Mouse (Mus musculus) embryonic facial prominence, embryonic 13.5 days (tissue): ENCODE results near the gene Prpf18. TPM values are rescaled to one million over a fixed set of nuclear protein-coding genes. Genes with fewer than 3 reads are reported as not detected.
A peak's percentile ranks its signal among the peaks of the same experiment; 100 is the strongest.

Experiments used
- ATAC-seq: fragments of 200-750 bp; cut with Nextera tagmentation; 2 replicates; pipeline ENCODE4 v1.8.0; 2017; ENCODE audit warnings: low read depth; ENCODE audit not compliant: insufficient number of reproducible peaks, insufficient read depth, low FRiP score, low TSS enrichment
- H3K27ac ChIP-seq: fragments of 300-500 bp; sonication (generic); 2 replicates; pipeline ENCODE4 v1.5.1; 2015; ENCODE audit warnings: moderate library complexity, mild to moderate bottlenecking, inconsistent platforms
- H3K27me3 ChIP-seq: fragments of 300-500 bp; sonication (generic); 2 replicates; pipeline ENCODE4 v1.6.1; 2015; ENCODE audit warnings: mild to moderate bottlenecking, inconsistent platforms
- H3K36me3 ChIP-seq: fragments of 300-500 bp; sonication (generic); 2 replicates; pipeline ENCODE4 v1.6.1; 2015; ENCODE audit warnings: mild to moderate bottlenecking, inconsistent platforms
- H3K4me1 ChIP-seq: fragments of 300-500 bp; sonication (generic); 2 replicates; pipeline ENCODE4 v1.6.1; 2015; ENCODE audit warnings: inconsistent platforms
- H3K4me2 ChIP-seq: fragments of 300-500 bp; sonication (generic); 2 replicates; pipeline ENCODE4 v1.6.1; 2015; ENCODE audit warnings: moderate library complexity, mild to moderate bottlenecking, inconsistent platforms
- H3K4me3 ChIP-seq: fragments of 300-500 bp; sonication (generic); 2 replicates; pipeline ENCODE4 v1.5.1; 2015; ENCODE audit warnings: mild to moderate bottlenecking, inconsistent platforms
- H3K9ac ChIP-seq: fragments of 300-500 bp; sonication (generic); 2 replicates; pipeline ENCODE4 v1.6.1; 2015; ENCODE audit warnings: mild to moderate bottlenecking, inconsistent platforms
- H3K9me3 ChIP-seq: fragments of 300-500 bp; sonication (generic); 2 replicates; pipeline ENCODE4 v1.6.1; 2016; ENCODE audit warnings: inconsistent platforms
- WGBS: fragments of 180-500 bp; shearing (Covaris S2); methylation state at CpG from one replicate; pipeline ENCODE4 v1.1.7; 2015; ENCODE audit warnings: mixed read lengths; 5-methylcytosine and 5-hydroxymethylcytosine counted together
- polyA plus RNA-seq: library from polyadenylated mRNA; unstranded; fragments of >200 nt; fragmentation: Nextera tagmentation; extraction: Ambion mirVana; gene quantifications from 2 replicates; pipeline ENCODE4 v1.2.1, GENCODE M21; 2015

Prpf18 gene
- polyA plus RNA-seq, 1 experiment from 2014 or later, result 38.4 TPM

- Histone ChIP-seq H3K4me1 (0 out of 2 replicates have a peak, but pooled peaks cover 7% of the 10 kb centered on the region), H3K27ac (no peak overlapping the region), H3K9ac (no peak overlapping the region), H3K9me3 (no peaks in the 10 kb centered on the region), H3K27me3 (no peaks in the 10 kb centered on the region), H3K36me3 (peaks cover 72% of the 10 kb centered on the region), H3K4me3 (no peak overlapping the region), H3K4me2 (no peak overlapping the region)
- 92% methylated on average over 10 of the region's 10 CpGs for WGBS
- no peak for ATAC-seq
Observed at GRCm38 (mm10) chr2:4611704-4612103, 40.2 kb downstream of the Prpf18 start.

GRCm38 (mm10) chr2:4611295-4611694 is 40.6 kb downstream of the Prpf18 start:
- peaks cover 76% of the 10 kb centered on the region for H3K36me3 ChIP-seq

GRCm38 (mm10) chr2:4609433-4609832 is 42.5 kb downstream of the Prpf18 start:
- H3K4me3 ChIP-seq, result no peak overlapping the region
- peaks cover 92% of the 10 kb centered on the region for H3K36me3 ChIP-seq
- H3K27ac ChIP-seq, result no peak overlapping the region
- no peaks in the 10 kb centered on the region for H3K9me3 ChIP-seq
- 0 out of 2 replicates have a peak, but pooled peaks cover 7% of the 10 kb centered on the region for H3K4me1 ChIP-seq
- no peak overlapping the region for H3K4me2 ChIP-seq
- ATAC-seq, result no peak
- 90% methylated on average over 10 of the region's 10 CpGs for WGBS
- no peak overlapping the region for H3K9ac ChIP-seq
- H3K27me3 ChIP-seq, result no peaks in the 10 kb centered on the region

More at GRCm38 (mm10) chr2:4611295-4611694, 40.6 kb downstream of the Prpf18 start:
- Histone ChIP-seq H3K4me2 (no peak overlapping the region), H3K27me3 (no peaks in the 10 kb centered on the region), H3K4me1 (0 out of 2 replicates have a peak, but pooled peaks cover 7% of the 10 kb centered on the region), H3K9me3 (no peaks in the 10 kb centered on the region), H3K9ac (no peak overlapping the region), H3K4me3 (no peak overlapping the region), H3K27ac (no peak overlapping the region)
- 65% methylated on average over 6 of the region's 6 CpGs for WGBS
- no peak for ATAC-seq

GRCm38 (mm10) chr2:4608253-4608652 is 43.7 kb downstream of the Prpf18 start:
- Histone ChIP-seq H3K4me2 (no peak overlapping the region), H3K27ac (peak overlapping the region; percentile 29; the same call in 1 of the 2 replicates), H3K4me3 (no peak overlapping the region), H3K9ac (no peak overlapping the region), H3K9me3 (no peaks in the 10 kb centered on the region), H3K27me3 (no peaks in the 10 kb centered on the region), H3K36me3 (peaks cover 96% of the 10 kb centered on the region), H3K4me1 (0 out of 2 replicates have a peak, but pooled peaks cover 7% of the 10 kb centered on the region)
- 79% methylated on average over 3 of the region's 3 CpGs for WGBS
- no peak for ATAC-seq

GRCm38 (mm10) chr2:4606559-4606958 is 45.4 kb downstream of the Prpf18 start:
- no peak for ATAC-seq
- H3K27me3 ChIP-seq, result no peaks in the 10 kb centered on the region
- H3K27ac ChIP-seq, result no peak overlapping the region
- no peak overlapping the region for H3K4me3 ChIP-seq
- no peak overlapping the region for H3K4me2 ChIP-seq
- WGBS, result 86% methylated on average over 3 of the region's 3 CpGs
- H3K9me3 ChIP-seq, result no peaks in the 10 kb centered on the region
- H3K9ac ChIP-seq, result no peak overlapping the region
- peaks cover 96% of the 10 kb centered on the region for H3K36me3 ChIP-seq
- H3K4me1 ChIP-seq, result peaks cover 10% of the 10 kb centered on the region; the same call in 1 of the 2 replicates

GRCm38 (mm10) chr2:4603361-4603945 is 48.5 kb downstream of the Prpf18 start:
- Histone ChIP-seq H3K27ac (no peak overlapping the region), H3K4me1 (peaks cover 28% of the 10 kb centered on the region), H3K36me3 (peaks cover 90% of the 10 kb centered on the region), H3K9me3 (no peaks in the 10 kb centered on the region), H3K4me3 (no peak overlapping the region), H3K4me2 (no peak overlapping the region), H3K9ac (no peak overlapping the region), H3K27me3 (no peaks in the 10 kb centered on the region)
- WGBS, result 93% methylated on average over 33 of the region's 33 CpGs
- ATAC-seq, result 0 out of 2 replicates have a peak, but pooled peaks have one; percentile 17

GRCm38 (mm10) chr2:4601034-4601890 is 50.7 kb downstream of the Prpf18 start:
- ATAC-seq, result no peak
- no peak overlapping the region for H3K27ac ChIP-seq

GRCm38 (mm10) chr2:4596992-4597391 is 54.9 kb downstream of the Prpf18 start:
- peaks cover 90% of the 10 kb centered on the region for H3K36me3 ChIP-seq
- no peak overlapping the region for H3K9ac ChIP-seq
- H3K4me2 ChIP-seq, result no peak overlapping the region
- H3K9me3 ChIP-seq, result no peaks in the 10 kb centered on the region
- H3K27ac ChIP-seq, result no peak overlapping the region
- H3K27me3 ChIP-seq, result no peaks in the 10 kb centered on the region
- 93% methylated on average over 7 of the region's 7 CpGs for WGBS
- H3K4me3 ChIP-seq, result no peak overlapping the region
- peaks cover 30% of the 10 kb centered on the region for H3K4me1 ChIP-seq
- no peak for ATAC-seq

More at GRCm38 (mm10) chr2:4601034-4601890, 50.7 kb downstream of the Prpf18 start:
- Histone ChIP-seq H3K4me1 (peaks cover 21% of the 10 kb centered on the region), H3K4me2 (no peak overlapping the region), H3K27me3 (no peaks in the 10 kb centered on the region), H3K4me3 (no peak overlapping the region), H3K9ac (no peak overlapping the region), H3K9me3 (no peaks in the 10 kb centered on the region), H3K36me3 (peaks cover 90% of the 10 kb centered on the region)
- 36% methylated on average over 15 of the region's 15 CpGs for WGBS

GRCm38 (mm10) chr2:4593878-4594387 is 58.0 kb downstream of the Prpf18 start:
- ATAC-seq, result no peak

GRCm38 (mm10) chr2:4593433-4593832 is 58.5 kb downstream of the Prpf18 start:
- H3K36me3 ChIP-seq, result peaks cover 97% of the 10 kb centered on the region
- peak overlapping the region; percentile 36; the same call in 1 of the 2 replicates for H3K27ac ChIP-seq
- 0 out of 2 replicates have a peak, but pooled peaks have one; percentile 56 for ATAC-seq
- H3K4me1 ChIP-seq, result peaks cover 19% of the 10 kb centered on the region
- 38% methylated on average over 9 of the region's 9 CpGs for WGBS
- H3K9me3 ChIP-seq, result no peaks in the 10 kb centered on the region
- H3K4me3 ChIP-seq, result no peak overlapping the region
- H3K4me2 ChIP-seq, result no peak overlapping the region
- no peaks in the 10 kb centered on the region for H3K27me3 ChIP-seq
- no peak overlapping the region for H3K9ac ChIP-seq

More at GRCm38 (mm10) chr2:4593878-4594387, 58.0 kb downstream of the Prpf18 start:
- Histone ChIP-seq H3K27me3 (no peaks in the 10 kb centered on the region), H3K4me1 (peaks cover 14% of the 10 kb centered on the region), H3K9ac (no peak overlapping the region), H3K36me3 (peaks cover 97% of the 10 kb centered on the region), H3K9me3 (no peaks in the 10 kb centered on the region), H3K4me3 (no peak overlapping the region), H3K4me2 (no peak overlapping the region), H3K27ac (0 out of 2 replicates have a peak overlapping the region, but pooled peaks have one; percentile 36)
- 85% methylated on average over 3 of the region's 3 CpGs for WGBS

GRCm38 (mm10) chr2:4592666-4593065 is 59.2 kb downstream of the Prpf18 start:
- Histone ChIP-seq H3K4me2 (no peak overlapping the region), H3K9ac (no peak overlapping the region), H3K4me1 (peaks cover 27% of the 10 kb centered on the region), H3K27ac (peak overlapping the region; percentile 1; the same call in 1 of the 2 replicates), H3K27me3 (no peaks in the 10 kb centered on the region), H3K36me3 (peaks cover 92% of the 10 kb centered on the region), H3K9me3 (no peaks in the 10 kb centered on the region), H3K4me3 (no peak overlapping the region)
- no peak for ATAC-seq
- 93% methylated on average over 7 of the region's 7 CpGs for WGBS
